Mouse (Mus musculus): ENCODE measurements around the gene Gm37419.

DNA sequence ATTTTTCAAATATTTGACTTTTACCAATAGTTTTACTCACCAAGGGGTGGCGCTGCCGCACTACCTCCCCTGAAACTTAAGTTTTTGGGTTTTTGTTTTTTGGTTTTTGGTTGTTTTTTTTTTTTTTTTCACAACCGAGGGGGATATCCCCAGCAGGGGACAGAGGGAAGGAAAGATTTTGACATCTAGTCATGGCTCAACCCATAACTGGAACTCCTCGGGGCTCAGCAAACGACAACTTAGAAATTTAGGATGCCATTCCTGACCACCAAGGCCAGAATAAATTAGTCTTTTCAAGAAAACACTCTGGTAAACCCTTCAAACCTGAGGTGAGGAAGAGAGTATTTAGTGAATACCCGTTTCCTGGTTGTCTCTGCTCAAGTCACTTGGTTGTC lies 2.8 kb upstream of the Gm37419 start:
- no peak for TF ChIP-seq MYOD1 (IDR thresholded peaks at IDR 0.05; ENCODE audit: control insufficient read depth in 1 of 3, insufficient read length in 2 of 3, low read depth in 2 of 3)
- no peak for TF ChIP-seq POLR2A (IDR thresholded peaks at IDR 0.05; ENCODE audit: insufficient read length, low read depth)
- no peak for TF ChIP-seq USF1 (IDR thresholded peaks at IDR 0.05; ENCODE audit: low read depth)
- TF ChIP-seq MYOG (IDR thresholded peaks at IDR 0.05; ENCODE audit: control insufficient read depth in 1 of 3, insufficient read depth in 1 of 3, insufficient read length in 2 of 3, low read depth in 2 of 3): no peak
- no peak for TF ChIP-seq SRF (IDR thresholded peaks at IDR 0.05; ENCODE audit: control insufficient read depth, insufficient read length, low read depth)

Measured in myocyte (in vitro differentiated cells).